In genomic region chr4:151746002-151746606, GRCm38 (mm10) we compare ENCODE assay signal across 26 mouse cellular contexts.
A peak's percentile ranks its signal among the peaks of the same experiment; 100 is the strongest.
DNase-seq lines count a peak whose midpoint lies in the region; ATAC-seq and TF ChIP-seq lines count a peak whose summit lies in the region.
"Had no signal": no experiment of that assay in that cellular context is flagged by ENCODE, and none has a peak within 500 bp of the region (broad histone marks: within the 10 kb centered on the region; RNA-seq: fewer than 3 reads in every experiment).

No protein-coding gene starts in this region.

- H3K27ac ChIP-seq in forebrain, embryonic 15.5 days (replicated peaks) = no peak overlapping the region
- no peak overlapping the region for H3K27ac ChIP-seq in forebrain, embryonic 10.5 days
- H3K27ac ChIP-seq in stomach, embryonic 16.5 days (ENCODE audit: low read length) = no peak overlapping the region
- H3K27ac ChIP-seq in stomach, postnatal 0 days (replicated peaks) = no peak overlapping the region
- no peak overlapping the region for H3K27ac ChIP-seq in embryonic facial prominence, embryonic 12.5 days
- H3K27ac ChIP-seq in limb, embryonic 15.5 days = no peak overlapping the region
- H3K27ac ChIP-seq in heart, embryonic 12.5 days (ENCODE audit: poor library complexity, severe bottlenecking) = no peak overlapping the region
- H3K27ac ChIP-seq: heart, embryonic 15.5 days; kidney, postnatal 0 days; liver, embryonic 15.5 days; midbrain, embryonic 12.5 days; neural tube, embryonic 12.5 days had no signal

- peaks cover 5% of the 10 kb centered on the region for H3K4me1 ChIP-seq in forebrain, embryonic 15.5 days
- H3K4me1 ChIP-seq in forebrain, embryonic 10.5 days = peaks cover 22% of the 10 kb centered on the region
- peaks cover 8% of the 10 kb centered on the region for H3K4me1 ChIP-seq in stomach, embryonic 16.5 days (ENCODE audit: control insufficient read depth, insufficient read depth, low read length)
- H3K4me1 ChIP-seq in stomach, postnatal 0 days (replicated peaks; ENCODE audit: control insufficient read depth, insufficient read depth) = 0 out of 2 replicates have a peak, but pooled peaks cover 2% of the 10 kb centered on the region
- H3K4me1 ChIP-seq in embryonic facial prominence, embryonic 12.5 days = peaks cover 11% of the 10 kb centered on the region; the same call in 1 of the 2 replicates
- H3K4me1 ChIP-seq in limb, embryonic 15.5 days = peaks cover 16% of the 10 kb centered on the region
- peaks cover 20% of the 10 kb centered on the region for H3K4me1 ChIP-seq in heart, embryonic 12.5 days (replicated peaks)

- H3K9me3 ChIP-seq in forebrain, embryonic 15.5 days = no peaks in the 10 kb centered on the region
- no peaks in the 10 kb centered on the region for H3K9me3 ChIP-seq in forebrain, embryonic 10.5 days
- H3K9me3 ChIP-seq in stomach, embryonic 16.5 days (replicated peaks; ENCODE audit: control insufficient read depth, low read length) = no peaks in the 10 kb centered on the region
- H3K9me3 ChIP-seq in stomach, postnatal 0 days (ENCODE audit: control insufficient read depth, low read length) = no peaks in the 10 kb centered on the region
- H3K9me3 ChIP-seq in embryonic facial prominence, embryonic 12.5 days = no peaks in the 10 kb centered on the region
- no peaks in the 10 kb centered on the region for H3K9me3 ChIP-seq in limb, embryonic 15.5 days
- no peaks in the 10 kb centered on the region for H3K9me3 ChIP-seq in heart, embryonic 12.5 days (replicated peaks)
- H3K9me3 ChIP-seq: heart, embryonic 15.5 days; liver, embryonic 15.5 days; midbrain, embryonic 12.5 days; neural tube, embryonic 12.5 days had no signal

- WGBS in forebrain, embryonic 15.5 days = 23% methylated on average over 9 of the region's 9 CpGs
- WGBS in forebrain, embryonic 10.5 days = 44% methylated on average over 9 of the region's 9 CpGs
- 62% methylated on average over 9 of the region's 9 CpGs for WGBS in stomach, embryonic 16.5 days
- 73% methylated on average over 9 of the region's 9 CpGs for WGBS in stomach, postnatal 0 days
- WGBS in embryonic facial prominence, embryonic 12.5 days = 54% methylated on average over 9 of the region's 9 CpGs
- WGBS in limb, embryonic 15.5 days = 61% methylated on average over 9 of the region's 9 CpGs
- 75% methylated on average over 9 of the region's 9 CpGs for WGBS in heart, embryonic 12.5 days

- TF ChIP-seq EP300 in stomach, postnatal 0 days (optimal IDR thresholded peaks at IDR 0.05) = no peak

- no peak overlapping the region for H3K4me3 ChIP-seq in forebrain, embryonic 15.5 days
- H3K4me3 ChIP-seq in forebrain, embryonic 10.5 days = no peak overlapping the region
- no peak overlapping the region for H3K4me3 ChIP-seq in stomach, embryonic 16.5 days (replicated peaks; ENCODE audit: low read length)
- no peak overlapping the region for H3K4me3 ChIP-seq in stomach, postnatal 0 days (ENCODE audit: low read depth, low read length)
- H3K4me3 ChIP-seq in embryonic facial prominence, embryonic 12.5 days = no peak overlapping the region
- no peak overlapping the region for H3K4me3 ChIP-seq in limb, embryonic 15.5 days
- no peak overlapping the region for H3K4me3 ChIP-seq in heart, embryonic 12.5 days
- H3K4me3 ChIP-seq: heart, embryonic 15.5 days; liver, embryonic 15.5 days; midbrain, embryonic 12.5 days; myocyte; neural tube, embryonic 12.5 days had no signal

- no peaks in the 10 kb centered on the region for H3K36me3 ChIP-seq in forebrain, embryonic 15.5 days
- H3K36me3 ChIP-seq in forebrain, embryonic 10.5 days (replicated peaks) = no peaks in the 10 kb centered on the region
- no peaks in the 10 kb centered on the region for H3K36me3 ChIP-seq in stomach, embryonic 16.5 days (ENCODE audit: control insufficient read depth, insufficient read depth, low read length)
- no peaks in the 10 kb centered on the region for H3K36me3 ChIP-seq in stomach, postnatal 0 days (ENCODE audit: control insufficient read depth, insufficient read depth, low read length)
- no peaks in the 10 kb centered on the region for H3K36me3 ChIP-seq in embryonic facial prominence, embryonic 12.5 days
- H3K36me3 ChIP-seq in limb, embryonic 15.5 days = no peaks in the 10 kb centered on the region
- H3K36me3 ChIP-seq in heart, embryonic 12.5 days = no peaks in the 10 kb centered on the region
- H3K36me3 ChIP-seq: heart, embryonic 15.5 days; liver, embryonic 15.5 days; midbrain, embryonic 12.5 days; neural tube, embryonic 12.5 days had no signal

- no peak for TF ChIP-seq CTCF in stomach, postnatal 0 days (IDR thresholded peaks at IDR 0.05; ENCODE audit: low read depth)

- 0 out of 2 replicates have a peak, but pooled peaks have one; percentile 32 for ATAC-seq in forebrain, embryonic 15.5 days (replicated peaks)
- ATAC-seq in stomach, embryonic 16.5 days (ENCODE audit: insufficient read depth, low FRiP score) = peak; percentile 28; the same call in 1 of the 2 replicates
- ATAC-seq in stomach, postnatal 0 days (ENCODE audit: low FRiP score, low TSS enrichment) = no peak
- peak; percentile 44; the same call in 1 of the 2 replicates for ATAC-seq in embryonic facial prominence, embryonic 12.5 days (ENCODE audit: insufficient number of reproducible peaks, insufficient read depth, low FRiP score, low TSS enrichment)
- 0 out of 2 replicates have a peak, but pooled peaks have one; percentile 56 for ATAC-seq in limb, embryonic 15.5 days (ENCODE audit: insufficient number of reproducible peaks, low FRiP score, low TSS enrichment, low read depth)
- no peak for ATAC-seq in heart, embryonic 12.5 days (ENCODE audit: insufficient number of reproducible peaks, low FRiP score)
- ATAC-seq: forebrain, postnatal 0 days; hindbrain, embryonic 16.5 days had no signal

- no peak overlapping the region for H3K4me2 ChIP-seq in forebrain, embryonic 15.5 days (replicated peaks)
- no peak overlapping the region for H3K4me2 ChIP-seq in stomach, embryonic 16.5 days (ENCODE audit: low read depth, low read length)
- H3K4me2 ChIP-seq in stomach, postnatal 0 days (replicated peaks; ENCODE audit: low read depth) = no peak overlapping the region
- H3K4me2 ChIP-seq in embryonic facial prominence, embryonic 12.5 days (replicated peaks) = no peak overlapping the region
- H3K4me2 ChIP-seq in limb, embryonic 15.5 days = no peak overlapping the region
- H3K4me2 ChIP-seq in heart, embryonic 12.5 days = no peak overlapping the region
- H3K4me2 ChIP-seq: heart, embryonic 15.5 days; liver, embryonic 15.5 days; lung, embryonic 14.5 days; midbrain, embryonic 12.5 days; neural tube, embryonic 12.5 days had no signal

- H3K9ac ChIP-seq in forebrain, embryonic 15.5 days (replicated peaks) = no peak overlapping the region
- H3K9ac ChIP-seq in stomach, embryonic 16.5 days (ENCODE audit: low read length) = no peak overlapping the region
- H3K9ac ChIP-seq in stomach, postnatal 0 days (ENCODE audit: low read length) = no peak overlapping the region
- no peak overlapping the region for H3K9ac ChIP-seq in embryonic facial prominence, embryonic 12.5 days
- no peak overlapping the region for H3K9ac ChIP-seq in limb, embryonic 15.5 days
- no peak overlapping the region for H3K9ac ChIP-seq in heart, embryonic 12.5 days
- H3K9ac ChIP-seq: forebrain, postnatal 0 days; heart, embryonic 15.5 days; liver, embryonic 15.5 days; lung, embryonic 14.5 days; midbrain, embryonic 12.5 days; neural tube, embryonic 12.5 days had no signal

- no peak for DNase-seq in forebrain, embryonic 10.5 days (ENCODE audit: extremely low spot score, low spot score)
- no peak for DNase-seq in stomach, postnatal 0 days (ENCODE audit: low spot score)
- DNase-seq in gastrocnemius, adult 18-20 months (ENCODE audit: low spot score) = no peak
- DNase-seq: adrenal gland, adult 8-10 months; cerebellum, adult 9-10 months; cerebellum, postnatal 36 days; forebrain, postnatal 0 days; gastrocnemius, postnatal 14 days; kidney, adult 18-20 months; kidney, postnatal 4 days; layer of hippocampus, postnatal 36 days; left cerebral cortex, postnatal 4 days; lung, embryonic 14.5 days had no signal

- H3K27me3 ChIP-seq in forebrain, embryonic 15.5 days = no peaks in the 10 kb centered on the region
- no peaks in the 10 kb centered on the region for H3K27me3 ChIP-seq in forebrain, embryonic 10.5 days (ENCODE audit: poor library complexity, severe bottlenecking)
- no peaks in the 10 kb centered on the region for H3K27me3 ChIP-seq in stomach, embryonic 16.5 days (ENCODE audit: control insufficient read depth, insufficient read depth, low read length)
- H3K27me3 ChIP-seq in stomach, postnatal 0 days (ENCODE audit: control insufficient read depth, insufficient read depth, low read length) = no peaks in the 10 kb centered on the region
- H3K27me3 ChIP-seq in embryonic facial prominence, embryonic 12.5 days = no peaks in the 10 kb centered on the region
- H3K27me3 ChIP-seq in limb, embryonic 15.5 days = no peaks in the 10 kb centered on the region
- no peaks in the 10 kb centered on the region for H3K27me3 ChIP-seq in heart, embryonic 12.5 days (replicated peaks)
- H3K27me3 ChIP-seq: CH12.LX; heart, embryonic 15.5 days; liver, embryonic 15.5 days; midbrain, embryonic 12.5 days; neural tube, embryonic 12.5 days had no signal

Comparison
In these comparisons a context has a peak if more than half of its experiments do, and no peak if none do; other contexts are left out.
1. ATAC-seq: peak in forebrain, embryonic 15.5 days (single experiment), stomach, embryonic 16.5 days (single experiment), embryonic facial prominence, embryonic 12.5 days (single experiment) and limb, embryonic 15.5 days (single experiment); none in stomach, postnatal 0 days (single experiment) and heart, embryonic 12.5 days (single experiment).